Mouse (Mus musculus) myocyte (in vitro differentiated cells): Measurements from ENCODE around the gene Dkk3. TPM values are rescaled to one million over a fixed set of nuclear protein-coding genes. Genes with fewer than 3 reads are reported as not detected.
"Not testable (repeated sequence)": the region's sequence is repeated elsewhere in the genome, so short reads cannot be mapped to it uniquely, and the experiment has no call there.

Experiments used
- H3K27me3 ChIP-seq: one replicate; pipeline ENCODE4 v1.6.1; 2011; ENCODE audit not compliant: control insufficient read depth, insufficient read depth, insufficient read length
- H3K36me3 ChIP-seq: one replicate; pipeline ENCODE4 v1.6.1; 2011; ENCODE audit not compliant: control insufficient read depth, insufficient read depth
- H3K4me2 ChIP-seq: one replicate; pipeline ENCODE4 v1.6.1; 2011; ENCODE audit warnings: low read depth, control low read depth
- H3K4me3 ChIP-seq: one replicate; pipeline ENCODE4 v1.5.1; 2011; ENCODE audit warnings: mild to moderate bottlenecking, control low read depth, moderate library complexity
- H3K79me2 ChIP-seq: one replicate; pipeline ENCODE4 v1.6.1; 2011; ENCODE audit not compliant: control insufficient read depth, insufficient read depth
- H3ac ChIP-seq: one replicate; pipeline ENCODE4 v1.6.1; 2011; ENCODE audit not compliant: control insufficient read depth, insufficient read length
- CEBPB ChIP-seq: IDR thresholded peaks from 2 replicates; pipeline ENCODE4 v1.6.1; 2011; ENCODE audit warnings: mild to moderate bottlenecking, moderate library complexity; ENCODE audit not compliant: poor library complexity, insufficient read depth, severe bottlenecking
- E2F4 ChIP-seq: IDR thresholded peaks from one replicate; pipeline ENCODE4 v1.6.1; 2011; ENCODE audit warnings: mild to moderate bottlenecking, control low read depth, moderate library complexity; ENCODE audit not compliant: insufficient read depth
- MAX ChIP-seq: IDR thresholded peaks from one replicate; pipeline ENCODE4 v1.6.1; 2011; ENCODE audit warnings: low read depth, mild to moderate bottlenecking, control low read depth
- MYOD1 ChIP-seq, 3 experiments: IDR thresholded peaks; one replicate each; pipeline ENCODE4 v1.6.1; 2011; ENCODE audit warnings: control low read depth in 2 of 3, low read depth in 2 of 3, mild to moderate bottlenecking in 2 of 3, moderate library complexity in 1 of 3; ENCODE audit not compliant: insufficient read length in 2 of 3, control insufficient read depth in 1 of 3
- MYOG ChIP-seq, 3 experiments: IDR thresholded peaks; one replicate each; pipeline ENCODE4 v1.6.1; 2011; ENCODE audit warnings: control low read depth in 2 of 3, low read depth in 2 of 3, mild to moderate bottlenecking in 2 of 3; ENCODE audit not compliant: insufficient read length in 2 of 3, control insufficient read depth in 1 of 3, insufficient read depth in 1 of 3
- POLR2A ChIP-seq: IDR thresholded peaks from one replicate; pipeline ENCODE4 v1.6.1; 2011; ENCODE audit warnings: low read depth, mild to moderate bottlenecking, control low read depth, moderate library complexity; ENCODE audit not compliant: insufficient read length
- POLR2AphosphoS2 ChIP-seq: IDR thresholded peaks from one replicate; pipeline ENCODE4 v1.6.1; 2011; ENCODE audit warnings: low read depth, control low read depth; ENCODE audit not compliant: insufficient read length
- REST ChIP-seq: IDR thresholded peaks from one replicate; pipeline ENCODE4 v1.6.1; 2011; ENCODE audit warnings: mild to moderate bottlenecking, control low read depth, moderate library complexity; ENCODE audit not compliant: insufficient read depth, insufficient read length
- SRF ChIP-seq: IDR thresholded peaks from one replicate; pipeline ENCODE4 v1.6.1; 2011; ENCODE audit warnings: low read depth; ENCODE audit not compliant: control insufficient read depth, insufficient read length
- TCF12 ChIP-seq: IDR thresholded peaks from one replicate; pipeline ENCODE4 v1.6.1; 2011; ENCODE audit warnings: mild to moderate bottlenecking, control low read depth; ENCODE audit not compliant: poor library complexity, insufficient read depth, severe bottlenecking
- TCF3 ChIP-seq: IDR thresholded peaks from one replicate; pipeline ENCODE4 v1.6.1; 2011; ENCODE audit warnings: low read depth, control low read depth; ENCODE audit not compliant: insufficient read length
- USF1 ChIP-seq: IDR thresholded peaks from one replicate; pipeline ENCODE4 v1.6.1; 2011; ENCODE audit warnings: low read depth, mild to moderate bottlenecking, control low read depth, moderate library complexity
- polyA plus RNA-seq: library from polyadenylated mRNA; unstranded; fragments of >200 nt; fragmentation: generic; extraction: Trizol; gene quantifications from one replicate; pipeline ENCODE4 v1.2.1, GENCODE M21; 2012; ENCODE audit warnings: missing spikeins

The Dkk3 gene
- polyA plus RNA-seq, 1 experiment = 0.10 TPM

GRCm38 (mm10) chr7:112100887-112101286 lies 58.0 kb downstream of the Dkk3 start:
- H3K27me3 ChIP-seq = no peaks in the 10 kb centered on the region
- TF ChIP-seq MYOD1 (IDR thresholded peaks at IDR 0.05; ENCODE audit: control insufficient read depth in 1 of 3, insufficient read length in 2 of 3, low read depth in 2 of 3) = no peak
- TF ChIP-seq SRF = no peak
- TF ChIP-seq POLR2A = no peak
- TF ChIP-seq E2F4 = no peak
- TF ChIP-seq USF1 = no peak
- H3K79me2 ChIP-seq = peaks cover 3% of the 10 kb centered on the region
- no peak overlapping the region for H3K4me3 ChIP-seq
- peaks cover 56% of the 10 kb centered on the region for H3K36me3 ChIP-seq
- no peak overlapping the region for H3K4me2 ChIP-seq
- H3ac ChIP-seq = no peak overlapping the region

GRCm38 (mm10) chr7:112094923-112095322 lies 63.9 kb downstream of the Dkk3 start:
- not testable (repeated sequence) for H3K27me3 ChIP-seq, H3ac ChIP-seq, H3K79me2 ChIP-seq, H3K4me3 ChIP-seq, H3K4me2 ChIP-seq
- peaks cover 74% of the 10 kb centered on the region for H3K36me3 ChIP-seq

- Histone ChIP-seq H3ac (no peak overlapping the region), H3K4me3 (no peak overlapping the region), H3K36me3 (peaks cover 63% of the 10 kb centered on the region), H3K4me2 (no peak overlapping the region), H3K79me2 (no peaks in the 10 kb centered on the region), H3K27me3 (no peaks in the 10 kb centered on the region)
- no peak for TF ChIP-seq POLR2A
- TF ChIP-seq MYOD1 (IDR thresholded peaks at IDR 0.05; ENCODE audit: control insufficient read depth in 1 of 3, insufficient read length in 2 of 3, low read depth in 2 of 3) = no peak
- TF ChIP-seq CEBPB = no peak
- TF ChIP-seq REST = no peak
- TF ChIP-seq TCF3 = no peak
- no peak for TF ChIP-seq MYOG (IDR thresholded peaks at IDR 0.05; ENCODE audit: control insufficient read depth in 1 of 3, insufficient read depth in 1 of 3, insufficient read length in 2 of 3, low read depth in 2 of 3)
- TF ChIP-seq MAX = no peak
- TF ChIP-seq SRF = no peak
- no peak for TF ChIP-seq USF1
- TF ChIP-seq TCF12 = no peak
- no peak for TF ChIP-seq E2F4
- TF ChIP-seq POLR2AphosphoS2 = no peak
Observed at GRCm38 (mm10) chr7:112086186-112086585, 72.7 kb downstream of the Dkk3 start.

- no peak overlapping the region for H3K4me2 ChIP-seq
- no peaks in the 10 kb centered on the region for H3K79me2 ChIP-seq
- H3K27me3 ChIP-seq = no peaks in the 10 kb centered on the region
- TF ChIP-seq TCF3 (no peak), MYOG (IDR thresholded peaks at IDR 0.05; ENCODE audit: control insufficient read depth in 1 of 3, insufficient read depth in 1 of 3, insufficient read length in 2 of 3, low read depth in 2 of 3) (no peak), USF1 (no peak), TCF12 (no peak), POLR2AphosphoS2 (no peak), CEBPB (no peak), POLR2A (no peak), MAX (no peak), REST (no peak), SRF (no peak), MYOD1 (IDR thresholded peaks at IDR 0.05; ENCODE audit: control insufficient read depth in 1 of 3, insufficient read length in 2 of 3, low read depth in 2 of 3) (no peak), E2F4 (no peak)
- H3K36me3 ChIP-seq = peaks cover 68% of the 10 kb centered on the region
- no peak overlapping the region for H3ac ChIP-seq
- no peak overlapping the region for H3K4me3 ChIP-seq
Observed at GRCm38 (mm10) chr7:112085062-112085461, 73.8 kb downstream of the Dkk3 start.

- TF ChIP-seq POLR2AphosphoS2 = no peak
- TF ChIP-seq MYOD1 (IDR thresholded peaks at IDR 0.05; ENCODE audit: control insufficient read depth in 1 of 3, insufficient read length in 2 of 3, low read depth in 2 of 3) = no peak
- TF ChIP-seq POLR2A = no peak
- no peak for TF ChIP-seq TCF3
- no peak for TF ChIP-seq USF1
- no peak for TF ChIP-seq E2F4
- Histone ChIP-seq H3K27me3 (no peaks in the 10 kb centered on the region), H3K79me2 (no peaks in the 10 kb centered on the region), H3K4me2 (no peak overlapping the region), H3ac (no peak overlapping the region), H3K36me3 (peaks cover 65% of the 10 kb centered on the region), H3K4me3 (no peak overlapping the region)
Observed at GRCm38 (mm10) chr7:112084222-112084621, 74.6 kb downstream of the Dkk3 start.
